Mouse (Mus musculus): Measurements from ENCODE around the gene AC124502.3. TPM values are rescaled to one million over a fixed set of nuclear protein-coding genes. Genes with fewer than 3 reads are reported as not detected.
A peak's percentile ranks its signal among the peaks of the same experiment; 100 is the strongest.
"Not testable (repeated sequence)": the region's sequence is repeated elsewhere in the genome, so short reads cannot be mapped to it uniquely, and the experiment has no call there.

The AC124502.3 gene
- polyA plus RNA-seq (2015; fragmentation: Nextera tagmentation; extraction: Ambion mirVana), result 0.36 and 0.54 TPM in 2 replicates

DNA sequence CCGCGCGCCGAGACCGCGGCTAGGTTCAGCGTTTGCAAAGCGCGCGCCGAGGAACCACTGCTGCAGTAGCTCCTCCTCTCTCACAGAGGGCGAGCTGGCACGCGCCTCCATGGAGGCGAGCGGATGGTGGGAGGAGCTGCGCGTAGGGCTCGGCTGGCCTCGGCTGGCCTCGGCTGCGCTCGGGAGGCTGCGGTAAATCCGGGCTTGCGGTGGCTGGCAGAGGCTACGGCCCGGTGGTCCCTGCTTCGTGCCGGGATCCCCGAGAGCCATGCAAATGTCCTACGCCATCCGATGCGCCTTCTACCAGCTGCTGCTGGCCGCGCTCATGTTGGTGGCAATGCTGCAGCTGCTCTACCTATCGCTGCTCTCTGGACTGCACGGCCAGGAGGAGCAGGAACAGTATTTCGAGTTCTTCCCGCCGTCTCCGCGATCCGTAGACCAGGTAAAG lies at the start of gene AC124502.3, which contains the start of gene B4gat1:
TSS of gene AC124502.3 (plus strand) at position 183 of the 448 bp plus-strand sequence.
TSS of gene B4gat1 (plus strand) at position 118 of the 448 bp plus-strand sequence.
- Histone ChIP-seq H3K4me3 (replicated peaks) (peak within 1 kb of the TSS; percentile 70), H3K27me3 (peaks cover 4% of the 10 kb centered on the region; the same call in 1 of the 2 replicates), H3K4me1 (replicated peaks) (peaks cover 52% of the 10 kb centered on the region), H3K27ac (replicated peaks) (0 out of 2 replicates have a peak within 1 kb of the TSS, but pooled peaks have one; percentile 14), H3K36me3 (replicated peaks) (no peaks in the 10 kb centered on the region), H3K9ac (peak within 1 kb of the TSS; percentile 69), H3K4me2 (peak within 1 kb of the TSS; percentile 91), H3K9me3 (replicated peaks) (no peaks in the 10 kb centered on the region)
- 0% methylated on average over 42 of the region's 44 CpGs for WGBS (ENCODE audit: insufficient replicate concordance)
- peak; percentile 78 for ATAC-seq (ENCODE audit: insufficient read depth)

DNA sequence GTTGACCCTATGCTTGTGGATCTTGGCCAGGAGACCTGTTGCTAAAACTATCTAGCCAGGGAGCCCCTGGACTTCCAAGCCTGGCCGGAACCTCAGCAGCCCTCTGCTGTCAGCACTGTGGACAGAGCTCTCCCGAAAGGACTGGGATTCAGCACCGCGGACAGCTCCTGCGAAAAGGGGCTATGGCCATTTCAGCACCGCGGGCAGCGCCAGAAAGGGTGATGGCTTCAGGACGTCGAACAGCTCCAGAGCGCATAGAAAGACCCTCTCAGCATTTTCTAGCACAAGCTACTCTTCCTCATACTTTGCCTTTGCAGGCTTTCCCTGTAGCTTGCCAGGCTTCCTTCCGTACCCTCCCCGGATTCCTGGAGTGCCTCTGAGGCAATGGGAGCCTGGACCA lies 49.7 kb upstream of the AC124502.3 start:
- Histone ChIP-seq H3K4me2 (no peak overlapping the region), H3K9me3 (replicated peaks) (no peaks in the 10 kb centered on the region), H3K36me3 (replicated peaks) (no peaks in the 10 kb centered on the region), H3K27ac (replicated peaks) (no peak overlapping the region), H3K4me3 (replicated peaks) (no peak overlapping the region), H3K4me1 (replicated peaks) (no peaks in the 10 kb centered on the region), H3K27me3 (peaks cover 83% of the 10 kb centered on the region), H3K9ac (no peak overlapping the region)
- 4% methylated on average over 13 of the region's 13 CpGs for WGBS (ENCODE audit: insufficient replicate concordance)
- ATAC-seq (ENCODE audit: insufficient read depth), result no peak

DNA sequence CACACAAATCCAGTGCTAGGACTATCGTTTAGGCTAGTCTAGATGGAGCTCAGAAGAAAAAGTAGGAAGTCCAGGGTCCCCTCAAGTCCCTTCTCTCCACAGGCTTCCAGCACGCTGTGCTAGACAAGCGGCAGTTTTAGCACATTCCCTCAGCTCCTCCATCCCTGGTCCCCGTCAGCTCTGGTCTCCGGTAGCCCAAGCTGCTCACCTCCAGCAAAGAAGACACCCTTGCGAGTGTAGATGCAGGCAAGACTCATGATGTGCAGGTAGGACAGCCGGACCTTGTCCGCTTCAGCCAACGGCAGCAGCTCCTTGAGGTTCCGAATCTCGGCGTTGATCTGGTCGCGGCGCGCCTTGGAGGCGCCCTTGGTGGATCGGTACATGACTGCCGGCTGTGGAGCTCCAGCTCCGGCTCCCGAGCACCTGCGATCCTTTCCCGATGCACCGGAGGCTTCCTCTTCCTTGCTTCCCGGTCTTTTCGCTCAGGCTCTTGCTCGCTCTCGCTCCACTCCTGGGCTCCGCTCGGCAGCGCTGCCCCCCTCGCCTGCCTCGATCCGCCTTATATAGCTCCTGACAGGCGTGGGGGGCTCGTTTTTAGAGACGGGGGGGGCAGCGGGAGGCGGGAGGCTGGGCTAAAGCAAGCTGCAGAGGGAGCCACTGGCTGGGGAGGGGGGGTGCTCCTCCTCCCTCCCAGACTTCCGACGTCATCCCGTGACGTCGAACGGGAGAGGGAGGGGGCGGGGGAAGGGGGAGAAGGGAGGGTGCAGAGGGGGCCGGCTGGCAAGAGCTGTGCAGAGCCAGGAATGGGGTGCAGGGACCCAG lies 49.0 kb upstream of the AC124502.3 start:
- Histone ChIP-seq H3K36me3 (replicated peaks) (no peaks in the 10 kb centered on the region), H3K4me3 (replicated peaks) (no peak overlapping the region), H3K4me2 (no peak overlapping the region), H3K27ac (replicated peaks) (no peak overlapping the region), H3K9me3 (replicated peaks) (no peaks in the 10 kb centered on the region), H3K27me3 (peaks cover 82% of the 10 kb centered on the region), H3K4me1 (replicated peaks) (no peaks in the 10 kb centered on the region), H3K9ac (no peak overlapping the region)
- 18% methylated on average over 47 of the region's 47 CpGs for WGBS (ENCODE audit: insufficient replicate concordance)
- no peak for ATAC-seq (ENCODE audit: insufficient read depth)

DNA sequence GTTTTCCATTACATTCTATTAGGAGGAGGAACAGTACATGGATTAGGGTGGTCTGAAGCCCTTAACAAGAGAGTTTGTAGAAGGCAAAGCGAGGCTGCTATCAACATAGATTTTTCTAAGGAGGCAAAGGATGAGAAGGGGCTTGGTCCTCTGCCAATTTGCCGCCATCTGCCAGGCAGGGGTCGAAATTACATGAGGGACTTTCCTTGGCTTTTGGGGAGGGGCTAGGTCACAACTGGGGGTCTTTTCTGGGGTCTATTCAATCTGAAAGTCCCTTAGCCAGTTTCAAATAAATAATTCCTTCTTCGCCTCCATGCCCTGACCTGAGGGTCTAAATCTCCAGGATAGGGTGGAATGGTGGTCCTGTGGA lies 48.5 kb upstream of the AC124502.3 start, which contains the start of gene Npas4:
TSS of gene Npas4 (minus strand) at position 61 of the 370 bp plus-strand sequence.
- no peaks in the 10 kb centered on the region for H3K9me3 ChIP-seq (replicated peaks)
- ATAC-seq (ENCODE audit: insufficient read depth), result no peak
- no peak within 1 kb of the TSS for H3K27ac ChIP-seq (replicated peaks)
- 16% methylated on average over 4 of the region's 4 CpGs for WGBS (ENCODE audit: insufficient replicate concordance)
- no peaks in the 10 kb centered on the region for H3K4me1 ChIP-seq (replicated peaks)
- H3K27me3 ChIP-seq, result peaks cover 82% of the 10 kb centered on the region
- H3K9ac ChIP-seq, result no peak within 1 kb of the TSS
- no peaks in the 10 kb centered on the region for H3K36me3 ChIP-seq (replicated peaks)
- no peak within 1 kb of the TSS for H3K4me3 ChIP-seq (replicated peaks)
- no peak within 1 kb of the TSS for H3K4me2 ChIP-seq

DNA sequence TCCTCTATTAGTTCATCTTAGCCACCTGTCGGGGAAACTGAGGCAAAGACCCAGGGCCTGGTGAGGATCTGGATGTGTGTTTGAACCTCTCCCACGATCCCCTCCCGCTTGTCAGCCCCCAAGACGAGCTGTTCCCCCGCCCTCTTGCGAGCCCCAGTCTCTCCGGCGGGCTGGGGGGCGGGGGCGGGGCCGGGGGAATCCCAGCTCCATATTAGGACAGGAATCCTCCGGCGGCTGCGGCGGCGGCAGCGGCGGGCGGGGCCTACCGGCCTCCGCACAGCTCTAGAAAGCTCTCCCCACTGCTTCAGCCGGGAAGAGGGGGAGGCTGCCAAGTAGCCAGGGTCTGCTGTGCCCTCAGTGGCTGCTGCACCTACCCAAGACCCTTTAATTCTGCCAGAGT lies 48.0 kb upstream of the AC124502.3 start:
- WGBS (ENCODE audit: insufficient replicate concordance), result 3% methylated on average over 22 of the region's 22 CpGs
- Histone ChIP-seq H3K9ac (no peak overlapping the region), H3K27ac (replicated peaks) (no peak overlapping the region), H3K36me3 (replicated peaks) (no peaks in the 10 kb centered on the region), H3K4me2 (no peak overlapping the region), H3K9me3 (replicated peaks) (no peaks in the 10 kb centered on the region), H3K4me3 (replicated peaks) (no peak overlapping the region), H3K4me1 (replicated peaks) (no peaks in the 10 kb centered on the region), H3K27me3 (peaks cover 81% of the 10 kb centered on the region)
- ATAC-seq (ENCODE audit: insufficient read depth), result no peak

DNA sequence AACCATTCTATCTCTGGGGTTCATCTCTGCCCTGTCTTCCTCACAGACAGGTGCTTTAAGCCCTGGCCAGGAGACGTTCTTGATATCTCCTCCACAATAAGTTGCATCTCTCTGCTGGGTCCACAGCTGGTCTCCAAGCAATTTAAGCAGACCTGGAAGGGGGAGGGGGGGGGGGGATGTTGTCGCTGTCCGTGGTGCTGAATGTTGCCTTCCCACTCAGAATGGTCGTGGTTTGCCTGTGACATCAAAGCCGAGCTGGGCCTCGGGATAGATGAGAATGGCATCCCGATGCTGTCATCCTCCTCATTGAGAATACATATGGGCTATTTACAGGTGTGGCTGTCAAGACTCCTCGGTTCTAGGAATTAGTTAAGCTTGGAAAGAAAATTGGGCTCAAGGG lies 46.3 kb upstream of the AC124502.3 start:
- no peak overlapping the region for H3K27ac ChIP-seq (replicated peaks)
- 12% methylated on average over 8 of the region's 8 CpGs for WGBS (ENCODE audit: insufficient replicate concordance)
- no peak overlapping the region for H3K4me3 ChIP-seq (replicated peaks)
- no peak overlapping the region for H3K9ac ChIP-seq
- peaks cover 68% of the 10 kb centered on the region for H3K27me3 ChIP-seq
- no peak for ATAC-seq (ENCODE audit: insufficient read depth)
- H3K9me3 ChIP-seq (replicated peaks), result no peaks in the 10 kb centered on the region
- no peaks in the 10 kb centered on the region for H3K36me3 ChIP-seq (replicated peaks)
- H3K4me1 ChIP-seq (replicated peaks), result no peaks in the 10 kb centered on the region
- no peak overlapping the region for H3K4me2 ChIP-seq

DNA sequence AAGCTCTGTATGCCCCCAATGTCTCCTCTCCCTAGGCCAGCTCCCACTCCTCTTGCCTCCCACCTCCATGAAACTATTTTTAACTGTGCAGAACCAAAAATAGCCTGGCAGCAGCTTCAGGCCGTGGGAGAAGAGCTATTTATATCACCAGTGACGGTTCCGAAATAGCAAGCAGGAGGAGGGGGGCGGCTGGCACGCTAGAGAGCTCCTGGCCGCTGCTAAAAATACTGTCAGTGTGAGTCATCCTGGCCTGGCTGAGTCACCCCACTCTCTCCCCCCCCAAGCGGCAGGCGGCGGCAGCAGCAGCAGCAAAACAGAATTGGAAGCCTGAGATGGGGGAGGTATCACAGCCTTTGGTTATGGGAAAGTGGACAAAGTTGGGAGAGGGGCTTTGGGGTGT lies 45.8 kb upstream of the AC124502.3 start:
- Histone ChIP-seq H3K27me3 (peaks cover 68% of the 10 kb centered on the region), H3K9me3 (replicated peaks) (no peaks in the 10 kb centered on the region), H3K4me1 (replicated peaks) (no peaks in the 10 kb centered on the region), H3K27ac (replicated peaks) (no peak overlapping the region), H3K4me2 (no peak overlapping the region), H3K36me3 (replicated peaks) (no peaks in the 10 kb centered on the region), H3K9ac (no peak overlapping the region), H3K4me3 (replicated peaks) (no peak overlapping the region)
- ATAC-seq (ENCODE audit: insufficient read depth), result no peak
- WGBS (ENCODE audit: insufficient replicate concordance), result 3% methylated on average over 9 of the region's 9 CpGs

DNA sequence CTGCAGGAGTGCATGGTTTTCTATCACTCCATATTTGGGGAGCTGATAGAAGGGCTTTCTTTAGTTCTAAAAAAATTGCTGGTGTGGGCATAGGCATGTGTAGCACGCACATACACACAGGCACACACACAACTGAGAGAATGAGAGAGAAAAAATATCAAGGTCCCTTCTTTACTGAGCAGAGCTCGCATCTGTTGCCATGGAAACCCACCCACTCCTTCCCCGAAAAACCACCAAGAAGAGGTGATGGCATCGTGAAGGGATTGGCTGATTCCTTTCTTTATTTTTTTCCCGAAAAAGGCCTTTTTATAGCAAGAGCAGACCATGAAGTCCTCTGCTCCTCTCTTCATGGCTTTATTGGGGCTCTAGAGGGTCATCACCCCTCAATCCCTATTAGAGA lies 44.6 kb upstream of the AC124502.3 start:
- H3K27me3 ChIP-seq, result peaks cover 61% of the 10 kb centered on the region
- no peak overlapping the region for H3K4me2 ChIP-seq
- no peaks in the 10 kb centered on the region for H3K9me3 ChIP-seq (replicated peaks)
- ATAC-seq (ENCODE audit: insufficient read depth), result no peak
- no peak overlapping the region for H3K4me3 ChIP-seq (replicated peaks)
- no peak overlapping the region for H3K9ac ChIP-seq
- H3K4me1 ChIP-seq (replicated peaks), result no peaks in the 10 kb centered on the region
- WGBS (ENCODE audit: insufficient replicate concordance), result 34% methylated on average over 5 of the region's 5 CpGs
- H3K27ac ChIP-seq (replicated peaks), result no peak overlapping the region
- no peaks in the 10 kb centered on the region for H3K36me3 ChIP-seq (replicated peaks)

DNA sequence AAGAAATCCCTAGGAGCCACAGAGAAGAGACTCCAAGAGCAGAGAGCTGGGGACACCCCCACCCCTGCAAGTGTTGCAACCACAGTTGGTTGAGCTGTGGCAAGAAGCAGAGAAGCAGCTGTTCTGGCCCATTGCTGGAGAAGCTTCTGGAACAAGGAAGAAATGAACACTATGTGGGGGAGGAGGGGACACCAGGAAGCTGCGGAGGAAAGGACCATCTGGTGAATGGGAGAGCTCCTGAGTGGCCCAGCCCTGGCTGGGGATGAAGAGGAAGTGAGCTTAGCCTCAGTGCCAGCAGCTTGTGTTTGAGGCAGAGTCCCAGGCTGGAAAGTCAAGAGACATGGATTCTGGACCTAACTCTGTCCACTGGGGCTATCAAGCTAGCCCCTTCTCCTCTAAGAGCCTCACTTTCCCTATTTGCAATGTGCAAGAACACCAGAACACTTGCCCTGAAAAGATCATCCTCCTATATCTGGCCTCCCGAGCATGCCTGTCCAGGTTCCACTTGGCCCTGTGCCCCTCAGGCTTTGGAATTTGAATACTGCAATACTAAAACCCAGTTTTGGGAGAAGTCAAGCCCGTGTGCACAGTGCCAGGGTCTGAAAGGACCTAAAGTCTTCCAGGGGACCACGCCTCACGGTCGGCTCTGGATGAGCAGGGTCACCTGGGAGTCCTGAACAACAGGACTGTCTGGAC lies 39.1 kb upstream of the AC124502.3 start:
- no peak overlapping the region for H3K27ac ChIP-seq (replicated peaks)
- ATAC-seq (ENCODE audit: insufficient read depth), result no peak
- no peak overlapping the region for H3K4me3 ChIP-seq (replicated peaks)
- peaks cover 34% of the 10 kb centered on the region for H3K27me3 ChIP-seq
- peaks cover 6% of the 10 kb centered on the region; the same call in 1 of the 2 replicates for H3K4me1 ChIP-seq (replicated peaks)
- no peaks in the 10 kb centered on the region for H3K9me3 ChIP-seq (replicated peaks)
- H3K9ac ChIP-seq, result no peak overlapping the region
- WGBS (ENCODE audit: insufficient replicate concordance), result 44% methylated on average over 6 of the region's 6 CpGs
- H3K36me3 ChIP-seq (replicated peaks), result no peaks in the 10 kb centered on the region
- H3K4me2 ChIP-seq, result no peak overlapping the region

DNA sequence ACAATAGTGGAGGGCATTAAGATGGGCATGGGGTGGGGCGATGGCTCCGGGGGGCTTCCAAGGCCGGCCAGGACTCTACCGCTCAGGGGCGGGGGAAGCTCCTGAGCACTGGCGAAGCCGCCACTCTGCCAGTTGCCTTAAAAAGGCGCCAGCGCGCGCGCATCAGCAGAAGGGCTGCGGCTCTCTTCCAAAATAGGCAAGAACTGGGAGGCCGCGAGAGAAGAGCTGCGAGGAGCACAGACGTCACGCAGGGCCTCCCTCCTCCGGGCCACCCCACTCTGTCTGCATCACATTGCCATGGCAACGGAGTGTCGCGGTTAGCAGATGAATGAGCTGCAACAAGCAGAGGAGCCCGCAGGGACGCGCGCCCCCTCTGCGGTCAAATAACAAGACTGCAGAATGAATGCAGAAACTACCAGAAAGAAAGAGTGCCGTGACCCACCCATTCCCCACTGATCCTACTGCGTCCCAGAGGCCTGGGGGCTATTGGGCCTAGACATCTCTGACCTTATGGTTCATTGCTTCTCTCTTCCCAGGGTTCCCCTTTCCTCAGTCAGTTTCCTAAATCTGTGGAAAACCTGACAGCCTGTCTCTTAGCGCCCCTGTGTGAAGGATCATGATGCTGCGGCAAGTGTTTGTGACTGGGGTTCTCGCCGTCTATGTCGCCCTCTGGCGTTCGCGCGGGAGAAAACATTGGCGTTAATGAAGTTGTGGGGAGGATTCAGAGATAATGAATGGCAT lies 36.9 kb upstream of the AC124502.3 start:
- Histone ChIP-seq H3K27me3 (peaks cover 23% of the 10 kb centered on the region), H3K36me3 (replicated peaks) (no peaks in the 10 kb centered on the region), H3K4me1 (replicated peaks) (peaks cover 6% of the 10 kb centered on the region; the same call in 1 of the 2 replicates), H3K4me3 (replicated peaks) (no peak overlapping the region), H3K4me2 (no peak overlapping the region), H3K27ac (replicated peaks) (no peak overlapping the region), H3K9ac (no peak overlapping the region), H3K9me3 (replicated peaks) (no peaks in the 10 kb centered on the region)
- ATAC-seq (ENCODE audit: insufficient read depth), result no peak
- 2% methylated on average over 39 of the region's 39 CpGs for whole genome bisulfite sequencing (ENCODE audit: insufficient replicate concordance)

DNA sequence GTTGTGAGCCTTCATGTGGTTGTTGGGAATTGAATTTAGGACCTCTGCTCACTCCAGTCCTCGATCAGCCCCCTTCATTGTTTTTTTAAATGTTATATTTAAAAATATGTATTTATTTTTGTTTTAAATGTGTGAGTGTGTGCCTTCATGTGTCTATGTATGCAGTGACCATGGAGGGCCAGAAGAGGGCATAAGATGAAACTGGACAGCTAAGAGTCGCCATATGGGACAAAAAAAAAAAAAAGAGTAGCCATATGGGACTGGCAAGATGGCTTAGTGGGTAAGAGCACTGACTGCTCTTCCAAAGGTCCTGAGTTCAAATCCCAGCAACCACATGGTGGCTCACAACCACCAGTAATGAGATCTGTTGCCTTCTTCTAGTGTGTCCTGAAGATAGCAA lies 35.0 kb upstream of the AC124502.3 start:
- H3K4me1 ChIP-seq (replicated peaks); ATAC-seq (ENCODE audit: insufficient read depth); H3K9me3 ChIP-seq (replicated peaks); H3K4me2 ChIP-seq; H3K4me3 ChIP-seq (replicated peaks); H3K36me3 ChIP-seq (replicated peaks); H3K27ac ChIP-seq (replicated peaks); H3K9ac ChIP-seq: not testable (repeated sequence)
- 23% methylated on average over 2 of the region's 2 CpGs for WGBS (ENCODE audit: insufficient replicate concordance)
- peaks cover 23% of the 10 kb centered on the region for H3K27me3 ChIP-seq
